Mouse (Mus musculus): ENCODE results near the gene Hectd2. TPM values are rescaled to one million over a fixed set of nuclear protein-coding genes. Genes with fewer than 3 reads are reported as not detected.

Hectd2 gene
- polyA plus RNA-seq, 1 experiment from 2014 or later = 3.5 TPM

GRCm38 (mm10) chr19:36580874-36581273 lies 26.4 kb downstream of the Hectd2 start:
- no peaks in the 10 kb centered on the region for H3K27me3 ChIP-seq (replicated peaks; ENCODE audit: control insufficient read depth, insufficient read depth, low read length)
- no peak for ATAC-seq (replicated peaks; ENCODE audit: low FRiP score, low TSS enrichment, low read depth)
- WGBS = 78% methylated on average over 3 of the region's 3 CpGs

GRCm38 (mm10) chr19:36582116-36582515 lies 27.7 kb downstream of the Hectd2 start:
- Histone ChIP-seq H3K27me3 (replicated peaks; ENCODE audit: control insufficient read depth, insufficient read depth, low read length) (no peaks in the 10 kb centered on the region), H3K9ac (ENCODE audit: low read length) (no peak overlapping the region), H3K4me2 (ENCODE audit: low read length) (no peak overlapping the region), H3K4me3 (ENCODE audit: low read depth, low read length) (no peak overlapping the region), H3K9me3 (ENCODE audit: control insufficient read depth, low read length) (no peaks in the 10 kb centered on the region), H3K4me1 (replicated peaks; ENCODE audit: control insufficient read depth, insufficient read depth, low read length) (no peaks in the 10 kb centered on the region), H3K27ac (ENCODE audit: low read depth) (no peak overlapping the region), H3K36me3 (ENCODE audit: control insufficient read depth, insufficient read depth, low read length) (no peaks in the 10 kb centered on the region)
- no peak for DNase-seq (ENCODE audit: low spot score)
- no peak for ATAC-seq (replicated peaks; ENCODE audit: low FRiP score, low TSS enrichment, low read depth)
- 95% methylated on average over 1 of the region's 1 CpGs for WGBS

More at GRCm38 (mm10) chr19:36580874-36581273, 26.4 kb downstream of the Hectd2 start:
- H3K4me1 ChIP-seq (replicated peaks; ENCODE audit: control insufficient read depth, insufficient read depth, low read length) = no peaks in the 10 kb centered on the region
- H3K4me2 ChIP-seq (ENCODE audit: low read length) = no peak overlapping the region
- no peaks in the 10 kb centered on the region for H3K9me3 ChIP-seq (ENCODE audit: control insufficient read depth, low read length)
- no peak overlapping the region for H3K9ac ChIP-seq (ENCODE audit: low read length)
- no peak overlapping the region for H3K4me3 ChIP-seq (ENCODE audit: low read depth, low read length)
- no peak for DNase-seq (ENCODE audit: low spot score)
- H3K36me3 ChIP-seq (ENCODE audit: control insufficient read depth, insufficient read depth, low read length) = no peaks in the 10 kb centered on the region
- no peak overlapping the region for H3K27ac ChIP-seq (ENCODE audit: low read depth)

GRCm38 (mm10) chr19:36585505-36585904 lies 31.1 kb downstream of the Hectd2 start:
- no peaks in the 10 kb centered on the region for H3K27me3 ChIP-seq (replicated peaks; ENCODE audit: control insufficient read depth, insufficient read depth, low read length)
- no peak overlapping the region for H3K4me3 ChIP-seq (ENCODE audit: low read depth, low read length)
- no peaks in the 10 kb centered on the region for H3K4me1 ChIP-seq (replicated peaks; ENCODE audit: control insufficient read depth, insufficient read depth, low read length)
- H3K36me3 ChIP-seq (ENCODE audit: control insufficient read depth, insufficient read depth, low read length) = no peaks in the 10 kb centered on the region
- no peak for DNase-seq (ENCODE audit: low spot score)
- H3K9ac ChIP-seq (ENCODE audit: low read length) = no peak overlapping the region
- ATAC-seq (replicated peaks; ENCODE audit: low FRiP score, low TSS enrichment, low read depth) = no peak
- whole genome bisulfite sequencing = 81% methylated on average over 1 of the region's 1 CpGs
- H3K27ac ChIP-seq (ENCODE audit: low read depth) = no peak overlapping the region
- no peaks in the 10 kb centered on the region for H3K9me3 ChIP-seq (ENCODE audit: control insufficient read depth, low read length)
- no peak overlapping the region for H3K4me2 ChIP-seq (ENCODE audit: low read length)

GRCm38 (mm10) chr19:36594409-36594808 lies 40.0 kb downstream of the Hectd2 start:
- no peak for ATAC-seq (replicated peaks; ENCODE audit: low FRiP score, low TSS enrichment, low read depth)

GRCm38 (mm10) chr19:36601869-36602268 lies 47.4 kb downstream of the Hectd2 start:
- no peak overlapping the region for H3K27ac ChIP-seq (ENCODE audit: low read depth)
- no peaks in the 10 kb centered on the region for H3K9me3 ChIP-seq (ENCODE audit: control insufficient read depth, low read length)
- H3K27me3 ChIP-seq (replicated peaks; ENCODE audit: control insufficient read depth, insufficient read depth, low read length) = no peaks in the 10 kb centered on the region
- H3K9ac ChIP-seq (ENCODE audit: low read length) = no peak overlapping the region
- DNase-seq (ENCODE audit: low spot score) (no peak), ATAC-seq (replicated peaks; ENCODE audit: low FRiP score, low TSS enrichment, low read depth) (no peak)
- no peaks in the 10 kb centered on the region for H3K36me3 ChIP-seq (ENCODE audit: control insufficient read depth, insufficient read depth, low read length)
- H3K4me3 ChIP-seq (ENCODE audit: low read depth, low read length) = no peak overlapping the region
- H3K4me2 ChIP-seq (ENCODE audit: low read length) = no peak overlapping the region
- H3K4me1 ChIP-seq (replicated peaks; ENCODE audit: control insufficient read depth, insufficient read depth, low read length) = no peaks in the 10 kb centered on the region
- 90% methylated on average over 8 of the region's 8 CpGs for WGBS

More at GRCm38 (mm10) chr19:36594409-36594808, 40.0 kb downstream of the Hectd2 start:
- Histone ChIP-seq H3K4me2 (ENCODE audit: low read length) (no peak overlapping the region), H3K27me3 (replicated peaks; ENCODE audit: control insufficient read depth, insufficient read depth, low read length) (no peaks in the 10 kb centered on the region), H3K9me3 (ENCODE audit: control insufficient read depth, low read length) (no peaks in the 10 kb centered on the region), H3K4me3 (ENCODE audit: low read depth, low read length) (no peak overlapping the region), H3K36me3 (ENCODE audit: control insufficient read depth, insufficient read depth, low read length) (no peaks in the 10 kb centered on the region), H3K9ac (ENCODE audit: low read length) (no peak overlapping the region), H3K4me1 (replicated peaks; ENCODE audit: control insufficient read depth, insufficient read depth, low read length) (0 out of 2 replicates have a peak, but pooled peaks cover 2% of the 10 kb centered on the region), H3K27ac (ENCODE audit: low read depth) (no peak overlapping the region)
- 63% methylated on average over 1 of the region's 1 CpGs for WGBS
- no peak for DNase-seq (ENCODE audit: low spot score)

GRCm38 (mm10) chr19:36602535-36603312 lies 48.3 kb downstream of the Hectd2 start:
- no peak for ATAC-seq (replicated peaks; ENCODE audit: low FRiP score, low TSS enrichment, low read depth)
- no peaks in the 10 kb centered on the region for H3K36me3 ChIP-seq (ENCODE audit: control insufficient read depth, insufficient read depth, low read length)
- no peak overlapping the region for H3K4me2 ChIP-seq (ENCODE audit: low read length)
- H3K4me1 ChIP-seq (replicated peaks; ENCODE audit: control insufficient read depth, insufficient read depth, low read length) = no peaks in the 10 kb centered on the region
- no peaks in the 10 kb centered on the region for H3K9me3 ChIP-seq (ENCODE audit: control insufficient read depth, low read length)
- no peak overlapping the region for H3K27ac ChIP-seq (ENCODE audit: low read depth)
- H3K9ac ChIP-seq (ENCODE audit: low read length) = no peak overlapping the region
- H3K27me3 ChIP-seq (replicated peaks; ENCODE audit: control insufficient read depth, insufficient read depth, low read length) = no peaks in the 10 kb centered on the region
- DNase-seq (ENCODE audit: low spot score) = no peak
- 56% methylated on average over 11 of the region's 11 CpGs for WGBS
- no peak overlapping the region for H3K4me3 ChIP-seq (ENCODE audit: low read depth, low read length)

GRCm38 (mm10) chr19:36606270-36606669 lies 51.8 kb downstream of the Hectd2 start:
- no peak overlapping the region for H3K27ac ChIP-seq (ENCODE audit: low read depth)
- DNase-seq (ENCODE audit: low spot score) (no peak), ATAC-seq (replicated peaks; ENCODE audit: low FRiP score, low TSS enrichment, low read depth) (no peak)
- H3K4me2 ChIP-seq (ENCODE audit: low read length) = no peak overlapping the region
- H3K4me1 ChIP-seq (replicated peaks; ENCODE audit: control insufficient read depth, insufficient read depth, low read length) = no peaks in the 10 kb centered on the region
- no peaks in the 10 kb centered on the region for H3K27me3 ChIP-seq (replicated peaks; ENCODE audit: control insufficient read depth, insufficient read depth, low read length)
- no peaks in the 10 kb centered on the region for H3K36me3 ChIP-seq (ENCODE audit: control insufficient read depth, insufficient read depth, low read length)
- no peak overlapping the region for H3K4me3 ChIP-seq (ENCODE audit: low read depth, low read length)
- H3K9me3 ChIP-seq (ENCODE audit: control insufficient read depth, low read length) = no peaks in the 10 kb centered on the region
- WGBS = 53% methylated on average over 1 of the region's 1 CpGs
- H3K9ac ChIP-seq (ENCODE audit: low read length) = no peak overlapping the region

- Histone ChIP-seq H3K4me3 (ENCODE audit: low read depth, low read length) (no peak overlapping the region), H3K36me3 (ENCODE audit: control insufficient read depth, insufficient read depth, low read length) (no peaks in the 10 kb centered on the region), H3K9me3 (ENCODE audit: control insufficient read depth, low read length) (no peaks in the 10 kb centered on the region), H3K9ac (ENCODE audit: low read length) (no peak overlapping the region), H3K27ac (ENCODE audit: low read depth) (no peak overlapping the region), H3K4me2 (ENCODE audit: low read length) (no peak overlapping the region), H3K4me1 (replicated peaks; ENCODE audit: control insufficient read depth, insufficient read depth, low read length) (no peaks in the 10 kb centered on the region), H3K27me3 (replicated peaks; ENCODE audit: control insufficient read depth, insufficient read depth, low read length) (no peaks in the 10 kb centered on the region)
- 58% methylated on average over 3 of the region's 3 CpGs for WGBS
- DNase-seq (ENCODE audit: low spot score) = no peak
- no peak for ATAC-seq (replicated peaks; ENCODE audit: low FRiP score, low TSS enrichment, low read depth)
Measured at GRCm38 (mm10) chr19:36609229-36609628, 54.8 kb downstream of the Hectd2 start.

GRCm38 (mm10) chr19:36610309-36610708 lies 55.9 kb downstream of the Hectd2 start:
- no peak overlapping the region for H3K4me2 ChIP-seq (ENCODE audit: low read length)
- H3K27me3 ChIP-seq (replicated peaks; ENCODE audit: control insufficient read depth, insufficient read depth, low read length) = no peaks in the 10 kb centered on the region
- H3K4me1 ChIP-seq (replicated peaks; ENCODE audit: control insufficient read depth, insufficient read depth, low read length) = no peaks in the 10 kb centered on the region
- H3K9me3 ChIP-seq (ENCODE audit: control insufficient read depth, low read length) = no peaks in the 10 kb centered on the region
- 68% methylated on average over 2 of the region's 2 CpGs for WGBS
- ATAC-seq (replicated peaks; ENCODE audit: low FRiP score, low TSS enrichment, low read depth) = no peak
- DNase-seq (ENCODE audit: low spot score) = no peak
- H3K9ac ChIP-seq (ENCODE audit: low read length) = no peak overlapping the region
- no peaks in the 10 kb centered on the region for H3K36me3 ChIP-seq (ENCODE audit: control insufficient read depth, insufficient read depth, low read length)
- no peak overlapping the region for H3K27ac ChIP-seq (ENCODE audit: low read depth)
- H3K4me3 ChIP-seq (ENCODE audit: low read depth, low read length) = no peak overlapping the region

All from intestine, embryonic 14.5 days (tissue).